Mouse (Mus musculus) heart, adult 2 months (tissue): ENCODE measurements around the gene Prkag1. TPM values are rescaled to one million over a fixed set of nuclear protein-coding genes. Genes with fewer than 3 reads are reported as not detected.

Experiments used
- DNase-seq, 2 experiments: peaks; one replicate each; pipeline ENCODE4 v3.0.0; 2021
- H3K27ac ChIP-seq: fragments of 200-600 bp; 2 replicates; pipeline ENCODE4 v1.8.1; 2022
- H3K27me3 ChIP-seq: fragments of 200-500 bp; 2 replicates; pipeline ENCODE4 v1.6.1; 2012; ENCODE audit warnings: mild to moderate bottlenecking, low read length, inconsistent platforms, mixed read lengths; ENCODE audit not compliant: control insufficient read depth, insufficient read depth
- H3K36me3 ChIP-seq: fragments of 200-500 bp; 2 replicates; pipeline ENCODE4 v1.6.1; 2012; ENCODE audit warnings: low read length, inconsistent platforms; ENCODE audit not compliant: control insufficient read depth, insufficient read depth
- H3K4me1 ChIP-seq: fragments of 200-500 bp; 2 replicates; pipeline ENCODE4 v1.6.1; 2011; ENCODE audit warnings: low read length; ENCODE audit not compliant: control insufficient read depth, insufficient read depth
- H3K4me3 ChIP-seq: fragments of 200-600 bp; 2 replicates; pipeline ENCODE4 v1.8.1; 2022
- H3K79me2 ChIP-seq: fragments of 200-500 bp; replicated peaks from 2 replicates; pipeline ENCODE4 v1.6.1; 2012; ENCODE audit warnings: mild to moderate bottlenecking, inconsistent platforms, low read length, moderate library complexity, mixed read lengths; ENCODE audit not compliant: control insufficient read depth, insufficient read depth
- H3K9ac ChIP-seq: fragments of 200-500 bp; 2 replicates; pipeline ENCODE4 v1.6.1; 2012; ENCODE audit warnings: low read depth, mild to moderate bottlenecking, control low read depth, inconsistent platforms, low read length, mixed read lengths
- CTCF ChIP-seq: fragments of 200-600 bp; IDR thresholded peaks from 2 replicates; pipeline ENCODE4 v1.8.1; 2022; ENCODE audit warnings: antibody characterized with exemption, mild to moderate bottlenecking, moderate library complexity
- EP300 ChIP-seq: fragments of 200-500 bp; IDR thresholded peaks from 2 replicates; pipeline ENCODE4 v1.6.1; 2011; ENCODE audit warnings: low read depth, low read length, control low read depth; ENCODE audit not compliant: insufficient read depth
- POLR2A ChIP-seq: fragments of 200-500 bp; IDR thresholded peaks from 2 replicates; pipeline ENCODE4 v1.6.1; 2011; ENCODE audit warnings: mild to moderate bottlenecking, low read depth, low read length, control low read depth; ENCODE audit not compliant: insufficient read depth
- WGBS: fragments of 180-500 bp; shearing (Covaris S2); methylation state at CpG from one replicate; pipeline ENCODE4 v1.1.7; 2018; 5-methylcytosine and 5-hydroxymethylcytosine counted together
- intact Hi-C: fragments of 180-260 bp; cut with DNase I; formaldehyde crosslinking; loops from one replicate; pipeline ENCODE4 v1.15.1; 2025
- polyA plus RNA-seq: library from polyadenylated mRNA; depleted of rRNA; stranded (reverse); fragments of >200 nt; gene quantifications from 2 replicates; pipeline ENCODE4 v1.2.3, GENCODE M21; 2012; rRNA removed
- total RNA-seq, 2 experiments: library from RNA; stranded (reverse); gene quantifications; 2 replicates each; pipeline ENCODE4 v1.2.3; 2021

The Prkag1 gene
- total and polyA plus RNA-seq, 3 experiments, result 95.7 to 114 (median 104) TPM

- WGBS, result 23% methylated on average over 12 of the region's 12 CpGs
- Histone ChIP-seq H3K27ac (no peak overlapping the region), H3K27me3 (peaks cover 7% of the 10 kb centered on the region), H3K4me1 (0 out of 2 replicates have a peak, but pooled peaks cover 1% of the 10 kb centered on the region), H3K4me3 (peak overlapping the region; percentile 39; the same call in 1 of the 2 replicates), H3K36me3 (no peaks in the 10 kb centered on the region), H3K9ac (no peak overlapping the region), H3K79me2 (no peaks in the 10 kb centered on the region)
- intact Hi-C loops, result no loop called here
- no peak for DNase-seq
- TF ChIP-seq CTCF (no peak), POLR2A (no peak), EP300 (no peak)
Measured at GRCm38 (mm10) chr15:98771813-98772425, 59.4 kb downstream of the Prkag1 start.

GRCm38 (mm10) chr15:98768259-98768658 lies 63.1 kb downstream of the Prkag1 start:
- Histone ChIP-seq H3K9ac (no peak overlapping the region), H3K4me3 (no peak overlapping the region), H3K79me2 (no peaks in the 10 kb centered on the region), H3K27ac (no peak overlapping the region), H3K4me1 (peaks cover 1% of the 10 kb centered on the region; the same call in 1 of the 2 replicates), H3K27me3 (no peaks in the 10 kb centered on the region), H3K36me3 (no peaks in the 10 kb centered on the region)
- no peak for TF ChIP-seq EP300
- no peak for TF ChIP-seq CTCF
- TF ChIP-seq POLR2A, result no peak
- DNase-seq, result no peak
- intact Hi-C loops, result no loop called here
- WGBS, result 50% methylated on average over 5 of the region's 5 CpGs

GRCm38 (mm10) chr15:98765929-98766328 lies 65.4 kb downstream of the Prkag1 start:
- DNase-seq, result no peak
- intact Hi-C loops, result no loop called here
- 71% methylated on average over 4 of the region's 4 CpGs for WGBS
- Histone ChIP-seq H3K9ac (no peak overlapping the region), H3K4me1 (peaks cover 2% of the 10 kb centered on the region), H3K4me3 (no peak overlapping the region), H3K36me3 (no peaks in the 10 kb centered on the region), H3K27ac (no peak overlapping the region), H3K79me2 (peaks cover 7% of the 10 kb centered on the region), H3K27me3 (no peaks in the 10 kb centered on the region)
- no peak for TF ChIP-seq EP300
- TF ChIP-seq POLR2A, result no peak
- no peak for TF ChIP-seq CTCF

Other genes starting within 250 kb of the Prkag1 start
- gene Adcy6, start 221.4 kb downstream of the Prkag1 start, total RNA-seq, result 100 to 1,000 TPM; 153 to 220 TPM
- 136 and 211 TPM in 2 replicates for gene Adcy6, start 221.4 kb downstream of the Prkag1 start, polyA plus RNA-seq
- 1 to 10 TPM; 2.6 to 2.7 TPM for gene Cacnb3, start 200.7 kb downstream of the Prkag1 start, total RNA-seq
- gene Cacnb3, start 200.7 kb downstream of the Prkag1 start, polyA plus RNA-seq, result 6.5 and 7.7 TPM in 2 replicates
- 10 to 100 TPM; 47.9 to 55.4 TPM for gene Ddx23, start 168.6 kb downstream of the Prkag1 start, total RNA-seq
- 18.9 and 30.7 TPM in 2 replicates for gene Ddx23, start 168.6 kb downstream of the Prkag1 start, polyA plus RNA-seq
- 1 to 10 TPM; 1.1 to 1.3 TPM for gene Rnd1, start 154.1 kb downstream of the Prkag1 start, total RNA-seq
- gene Rnd1, start 154.1 kb downstream of the Prkag1 start, polyA plus RNA-seq, result 2.6 and 3.3 TPM in 2 replicates
- gene Ccdc65, start 123.3 kb downstream of the Prkag1 start, total RNA-seq, result under 1 TPM; 0.11 to 0.16 TPM
- gene Ccdc65, start 123.3 kb downstream of the Prkag1 start, polyA plus RNA-seq, result 0.15 and 0.37 TPM in 2 replicates
- gene Fkbp11, start 103.3 kb downstream of the Prkag1 start, total RNA-seq, result 1 to 10 TPM; 5.1 to 5.8 TPM
- 3.2 and 4.8 TPM in 2 replicates for gene Fkbp11, start 103.3 kb downstream of the Prkag1 start, polyA plus RNA-seq
- gene Arf3, start 68.3 kb downstream of the Prkag1 start, total RNA-seq, result 10 to 100 TPM; 18.9 to 20.0 TPM
- 30.6 and 41.0 TPM in 2 replicates for gene Arf3, start 68.3 kb downstream of the Prkag1 start, polyA plus RNA-seq
- gene Wnt10b, start 53.4 kb downstream of the Prkag1 start, total RNA-seq, result under 1 TPM; 0.20 to 0.29 TPM
- gene Wnt10b, start 53.4 kb downstream of the Prkag1 start, polyA plus RNA-seq, result 0.23 and 0.70 TPM in 2 replicates
- not detected for gene Wnt1, start 41.7 kb downstream of the Prkag1 start, total RNA-seq
- gene Wnt1, start 41.7 kb downstream of the Prkag1 start, polyA plus RNA-seq, result not detected in 2 replicates
- gene Ddn, start 22.0 kb downstream of the Prkag1 start, total RNA-seq, result under 1 TPM; 0.45 to 0.50 TPM
- 0.12 and 0.23 TPM in 2 replicates for gene Ddn, start 22.0 kb downstream of the Prkag1 start, polyA plus RNA-seq
- 10 to 100 TPM; 51.3 to 56.5 TPM for gene Kmt2d, start 39.7 kb upstream of the Prkag1 start, total RNA-seq
- gene Kmt2d, start 39.7 kb upstream of the Prkag1 start, polyA plus RNA-seq, result 17.1 and 17.7 TPM in 2 replicates
- gene Rhebl1, start 63.0 kb upstream of the Prkag1 start, total RNA-seq, result 1 to 10 TPM; 1.6 to 2.3 TPM
- 3.7 and 4.4 TPM in 2 replicates for gene Rhebl1, start 63.0 kb upstream of the Prkag1 start, polyA plus RNA-seq
- 1 to 10 TPM in 1 of 2 experiments, under 1 TPM in 1; 0.73 to 1.5 TPM for gene Dhh, start 67.0 kb upstream of the Prkag1 start, total RNA-seq
- gene Dhh, start 67.0 kb upstream of the Prkag1 start, polyA plus RNA-seq, result 0.94 and 1.8 TPM in 2 replicates
- gene Lmbr1l, start 86.7 kb upstream of the Prkag1 start, total RNA-seq, result 10 to 100 TPM in 1 of 2 experiments, 1 to 10 TPM in 1; 7.1 to 11.1 TPM
- gene Lmbr1l, start 86.7 kb upstream of the Prkag1 start, polyA plus RNA-seq, result 23.2 and 25.0 TPM in 2 replicates
- 100 to 1,000 TPM; 129 to 144 TPM for gene Tuba1b, start 103.0 kb upstream of the Prkag1 start, total RNA-seq
- gene Tuba1b, start 103.0 kb upstream of the Prkag1 start, polyA plus RNA-seq, result 534 and 728 TPM in 2 replicates
- not detected for gene Gm49450, start 122.0 kb upstream of the Prkag1 start, total RNA-seq
- 26.2 TPM in 1 of 2 replicates, not detected in the other for gene Gm49450, start 122.0 kb upstream of the Prkag1 start, polyA plus RNA-seq
- gene Tuba1a, start 122.2 kb upstream of the Prkag1 start, total RNA-seq, result 10 to 100 TPM; 57.0 to 85.0 TPM
- 165 and 235 TPM in 2 replicates for gene Tuba1a, start 122.2 kb upstream of the Prkag1 start, polyA plus RNA-seq
- gene Tuba1c, start 198.4 kb upstream of the Prkag1 start, total RNA-seq, result 10 to 100 TPM; 30.1 to 39.0 TPM
- gene Tuba1c, start 198.4 kb upstream of the Prkag1 start, polyA plus RNA-seq, result 58.6 and 74.4 TPM in 2 replicates
- gene Prph, start 223.7 kb upstream of the Prkag1 start, total RNA-seq, result under 1 TPM; 0.13 to 0.80 TPM
- gene Prph, start 223.7 kb upstream of the Prkag1 start, polyA plus RNA-seq, result 1.00 and 2.1 TPM in 2 replicates
- gene Troap, start 243.1 kb upstream of the Prkag1 start, total RNA-seq, result under 1 TPM in 1 of 2 experiments, not detected in 1; 0.31 TPM
- gene Troap, start 243.1 kb upstream of the Prkag1 start, polyA plus RNA-seq, result 0.18 and 0.53 TPM in 2 replicates